Mouse (Mus musculus) thymus, postnatal 10 days (tissue): ENCODE data around the gene Atg13.

Experiments
- DNase-seq, 2 experiments: peaks; one replicate each; pipeline ENCODE4 v3.0.0; 2021; ENCODE audit warnings: low spot score in 2 of 2

Gene Atg13

GRCm38 (mm10) chr2:91710272-91711234 is at the start of gene Atg13, which contains the start of gene Harbi1:
Gene Atg13, minus strand, starts transcription at chr2:91710576.
Gene Harbi1, plus strand, starts transcription at chr2:91710852.
- peak; percentile 84 to 90 for DNase-seq

GRCm38 (mm10) chr2:91749811-91750261 is 39.5 kb upstream of the Atg13 start:
- DNase-seq = no peak

- DNase-seq = no peak
Observed at GRCm38 (mm10) chr2:91744686-91745085, 34.3 kb upstream of the Atg13 start.

DNA sequence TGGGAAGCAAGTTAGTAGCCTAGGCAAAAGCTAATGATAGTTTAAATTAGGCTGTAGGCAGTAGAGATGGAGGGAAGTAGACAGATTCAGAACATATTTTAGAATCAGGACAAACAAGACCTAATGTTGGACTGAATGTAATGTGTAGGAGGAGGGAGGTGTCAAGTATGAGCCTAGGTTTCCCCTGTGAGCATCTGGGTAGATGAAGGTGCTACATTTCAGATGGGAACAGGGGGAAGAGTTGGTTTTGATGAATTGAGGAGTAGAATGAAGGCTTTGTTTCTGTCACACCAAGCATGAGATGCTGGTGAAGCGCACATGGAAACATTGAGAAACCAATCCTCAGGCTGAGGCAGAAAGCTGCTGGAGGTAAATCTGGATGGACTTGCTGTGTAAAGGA is 29.2 kb upstream of the Atg13 start:
- DNase-seq = no peak

DNA sequence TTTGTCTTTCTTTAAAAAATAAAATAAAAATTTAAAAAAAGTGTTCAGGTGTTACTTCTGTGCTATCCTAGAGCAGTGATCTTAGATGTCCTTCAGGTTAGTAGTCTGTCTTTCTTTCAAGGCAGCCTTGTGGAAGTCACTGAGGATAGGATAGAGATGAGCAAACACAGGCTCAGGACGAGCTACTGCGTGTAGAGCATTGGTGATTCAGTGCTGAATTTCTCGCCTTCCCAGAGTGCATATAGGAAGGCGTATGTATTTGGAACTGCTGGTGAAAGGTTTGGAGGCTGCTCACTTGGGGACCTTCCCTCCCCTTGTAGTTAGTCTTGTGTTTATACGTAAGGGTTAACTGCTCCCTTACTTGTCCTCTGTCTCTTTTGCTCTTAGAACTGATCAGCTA is 24.8 kb upstream of the Atg13 start:
- DNase-seq = no peak

DNA sequence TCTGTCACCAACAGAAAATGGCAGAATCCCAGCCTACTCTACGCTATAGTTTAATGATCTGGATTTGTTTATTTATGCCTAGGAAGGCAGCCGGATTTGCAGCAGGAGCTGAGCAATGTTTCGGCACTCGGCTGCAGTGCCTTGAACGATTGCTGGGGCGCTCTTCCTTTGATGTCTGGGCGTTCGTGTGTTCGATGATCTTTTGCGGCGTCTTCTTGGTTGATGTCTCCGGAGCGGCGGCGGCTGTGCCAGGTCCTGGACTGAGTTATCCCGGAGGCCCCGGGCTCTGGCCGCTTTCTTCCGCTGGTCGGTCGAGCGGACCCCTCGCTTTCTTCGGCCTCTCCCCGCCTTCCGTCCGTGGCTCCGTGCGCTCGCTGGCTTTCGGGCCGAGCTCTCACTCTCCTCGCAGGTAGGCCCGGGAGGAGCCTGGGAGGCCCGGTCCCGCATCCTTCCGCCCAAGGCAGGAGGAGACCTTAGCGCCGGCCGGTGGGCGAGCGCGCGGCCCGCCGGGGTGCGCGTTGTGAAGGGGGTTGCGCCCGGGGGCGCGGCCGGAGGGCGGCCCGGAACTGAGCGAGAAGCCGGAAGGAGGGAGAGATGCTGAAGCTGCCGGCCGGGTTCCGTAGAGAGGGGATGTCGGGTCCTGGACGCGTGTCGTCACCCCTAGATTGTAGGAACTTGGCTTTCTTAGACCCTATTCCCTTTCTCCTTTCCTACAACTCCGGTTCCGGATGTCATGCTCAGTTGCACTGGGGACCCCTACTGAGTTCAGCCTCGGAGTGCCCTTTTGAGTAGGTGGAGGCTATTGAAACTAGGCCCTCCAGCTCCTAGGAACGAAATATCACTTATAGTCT is 19.8 kb upstream of the Atg13 start, which contains the start of gene Ambra1:
Gene Ambra1 (plus strand): TSS at position 164 of the 851 bp plus-strand sequence.
- peak; percentile 67 to 73 for DNase-seq

DNA sequence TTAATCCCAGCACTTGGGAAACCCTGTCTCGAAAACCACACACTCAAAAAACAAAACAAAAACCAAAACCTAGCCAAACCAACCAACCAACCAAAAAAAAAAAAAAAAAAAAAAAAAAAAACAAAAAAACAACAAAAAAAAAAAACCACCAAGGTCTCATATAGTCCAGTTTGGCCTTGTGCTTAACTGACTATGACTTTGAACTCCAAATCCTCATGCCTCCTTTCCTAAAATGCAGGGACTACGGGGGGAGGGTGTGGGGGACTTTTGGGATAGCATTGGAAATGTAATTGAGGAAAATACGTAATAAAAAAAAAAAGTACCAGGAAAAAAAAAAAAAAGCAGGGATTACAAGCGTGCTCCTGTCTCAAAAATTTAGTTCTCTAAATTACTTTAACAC is 19.2 kb upstream of the Atg13 start:
- no peak for DNase-seq

DNA sequence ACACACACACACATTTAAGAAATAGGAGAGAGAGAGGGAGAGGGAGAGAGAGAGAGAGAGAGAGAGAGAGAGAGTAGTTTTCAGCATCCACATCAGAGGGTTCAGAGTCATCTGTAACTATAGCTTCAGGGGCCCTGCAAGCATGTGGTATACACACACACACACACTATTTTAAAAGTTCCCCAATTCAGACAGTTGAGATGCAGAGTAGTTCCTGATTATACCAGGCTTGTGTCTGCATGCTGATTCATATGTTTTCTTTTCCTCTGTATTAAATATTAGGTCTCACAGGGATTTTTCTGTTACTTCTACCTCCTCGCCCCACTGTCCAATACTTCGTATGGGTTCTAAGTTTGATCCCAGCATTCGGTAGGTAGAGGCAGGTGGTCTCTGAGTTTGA is 16.6 kb upstream of the Atg13 start:
- DNase-seq = no peak

GRCm38 (mm10) chr2:91725476-91725875 is 15.1 kb upstream of the Atg13 start:
- peak; percentile 6 to 16 for DNase-seq

DNA sequence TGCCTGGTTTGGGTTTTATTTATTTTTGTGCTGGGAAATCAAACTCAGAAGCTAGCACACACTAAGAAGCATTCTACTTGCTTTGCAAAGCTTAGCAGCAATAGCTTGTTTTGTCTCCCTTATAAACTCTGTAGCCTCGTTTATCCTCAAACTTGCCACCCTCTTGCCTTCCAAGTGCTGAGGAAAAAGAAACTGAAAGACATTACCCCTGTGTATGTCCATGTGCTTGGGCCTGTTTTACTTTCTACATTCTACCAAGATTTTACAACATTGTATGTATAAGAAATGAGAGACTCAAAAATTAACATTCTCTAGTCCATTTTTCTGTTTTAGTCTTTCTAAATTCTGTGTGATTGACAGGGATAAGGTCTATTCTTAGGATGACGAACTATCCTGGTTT is 14.3 kb upstream of the Atg13 start:
- DNase-seq = no peak

- DNase-seq = no peak
Observed at GRCm38 (mm10) chr2:91723951-91724350, 13.6 kb upstream of the Atg13 start.

GRCm38 (mm10) chr2:91723382-91723781 is 13.0 kb upstream of the Atg13 start:
- no peak for DNase-seq

GRCm38 (mm10) chr2:91718276-91718675 is 7.9 kb upstream of the Atg13 start:
- no peak for DNase-seq

- DNase-seq = no peak
Observed at GRCm38 (mm10) chr2:91714921-91715320, 4.5 kb upstream of the Atg13 start.

- DNase-seq = no peak
Observed at GRCm38 (mm10) chr2:91711256-91711925, 1.0 kb upstream of the Atg13 start.

GRCm38 (mm10) chr2:91708361-91708760 is 2.0 kb downstream of the Atg13 start:
- DNase-seq = no peak

GRCm38 (mm10) chr2:91706456-91706855 is 3.9 kb downstream of the Atg13 start:
- DNase-seq = no peak

DNA sequence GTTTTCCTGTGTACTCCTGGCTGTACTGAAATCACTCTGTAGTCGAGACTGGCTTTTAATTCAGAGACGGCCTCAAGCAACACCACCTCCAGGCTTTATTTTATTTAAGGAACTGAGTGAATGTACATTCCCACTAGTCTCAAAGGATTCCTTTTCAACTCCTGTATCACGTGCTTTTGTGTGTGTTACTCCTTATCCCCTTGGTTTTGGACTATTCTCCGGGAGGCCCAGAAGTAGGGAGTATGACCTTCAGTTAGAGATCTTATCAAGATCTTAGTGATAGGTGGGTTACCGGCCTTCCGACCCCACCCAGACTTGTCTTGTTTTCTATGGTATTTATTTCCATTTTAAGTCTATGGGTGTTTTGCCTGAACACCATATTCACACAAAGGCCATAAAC is 4.6 kb downstream of the Atg13 start:
- no peak for DNase-seq

DNA sequence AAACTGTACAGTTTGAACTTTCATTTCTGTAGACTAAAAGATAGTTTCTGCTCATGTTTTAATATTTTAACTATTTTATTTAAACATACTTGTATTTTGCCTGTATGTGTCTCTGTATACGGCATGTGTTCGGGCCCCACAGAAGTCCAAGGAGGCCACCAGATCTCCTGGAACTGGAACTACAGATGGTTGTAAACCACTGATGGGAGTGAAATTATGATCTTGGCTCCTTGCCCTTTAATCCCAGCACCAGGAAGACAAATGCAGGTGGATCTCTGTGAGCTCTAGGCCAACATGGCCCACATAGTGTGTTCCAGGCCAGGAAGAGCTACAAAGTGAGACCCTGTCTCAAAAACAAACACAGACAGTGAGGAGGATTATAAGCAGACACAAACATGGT is 9.0 kb downstream of the Atg13 start:
- DNase-seq = no peak

DNA sequence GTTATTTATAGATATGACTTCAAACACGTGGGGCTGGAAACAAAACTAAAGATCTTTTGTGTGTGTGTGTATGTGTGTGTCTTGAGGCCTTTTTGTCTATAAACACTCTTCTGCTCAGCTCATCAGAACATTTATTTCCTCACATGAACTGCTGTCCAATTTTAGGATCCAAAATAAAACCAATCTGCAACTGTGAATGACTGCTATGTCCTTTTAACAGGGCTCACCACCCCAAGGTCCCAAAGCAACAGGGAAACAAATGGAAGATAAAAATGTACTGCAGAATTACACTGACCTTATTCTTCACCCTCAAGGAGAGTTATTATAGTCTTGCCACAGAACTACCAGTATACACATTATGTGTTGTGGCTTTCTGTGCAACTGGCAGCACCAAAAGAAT is 11.2 kb downstream of the Atg13 start:
- no peak for DNase-seq

DNA sequence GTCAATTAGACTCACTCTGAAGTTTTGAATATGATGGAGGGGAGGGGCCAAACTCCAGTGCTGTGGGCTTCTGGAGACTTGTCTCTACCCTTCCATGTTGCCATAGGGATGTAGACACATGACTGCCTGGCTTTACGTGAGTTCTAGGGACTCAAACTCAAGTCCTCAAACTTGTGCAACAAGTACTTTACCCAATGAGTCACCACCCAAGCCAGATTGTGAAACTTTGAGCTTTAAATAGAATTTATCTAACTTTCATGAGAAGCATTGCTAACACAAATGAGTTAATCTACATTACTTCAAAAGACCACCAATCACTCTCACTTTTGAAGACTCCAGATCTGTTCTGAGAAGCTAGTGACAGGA is 14.2 kb downstream of the Atg13 start:
- no peak for DNase-seq
